Mouse (Mus musculus) heart, postnatal 0 days (tissue): ENCODE data around the gene Trmt1l.

ENCODE experiments used
- CTCF ChIP-seq: IDR thresholded peaks from 2 replicates; pipeline ENCODE4 v1.5.1; 2016; ENCODE audit warnings: antibody characterized with exemption, control low read depth, low read depth
- EP300 ChIP-seq: IDR thresholded peaks from 2 replicates; pipeline ENCODE4 v1.6.1; 2016; ENCODE audit warnings: antibody characterized with exemption, low read depth

DNA sequence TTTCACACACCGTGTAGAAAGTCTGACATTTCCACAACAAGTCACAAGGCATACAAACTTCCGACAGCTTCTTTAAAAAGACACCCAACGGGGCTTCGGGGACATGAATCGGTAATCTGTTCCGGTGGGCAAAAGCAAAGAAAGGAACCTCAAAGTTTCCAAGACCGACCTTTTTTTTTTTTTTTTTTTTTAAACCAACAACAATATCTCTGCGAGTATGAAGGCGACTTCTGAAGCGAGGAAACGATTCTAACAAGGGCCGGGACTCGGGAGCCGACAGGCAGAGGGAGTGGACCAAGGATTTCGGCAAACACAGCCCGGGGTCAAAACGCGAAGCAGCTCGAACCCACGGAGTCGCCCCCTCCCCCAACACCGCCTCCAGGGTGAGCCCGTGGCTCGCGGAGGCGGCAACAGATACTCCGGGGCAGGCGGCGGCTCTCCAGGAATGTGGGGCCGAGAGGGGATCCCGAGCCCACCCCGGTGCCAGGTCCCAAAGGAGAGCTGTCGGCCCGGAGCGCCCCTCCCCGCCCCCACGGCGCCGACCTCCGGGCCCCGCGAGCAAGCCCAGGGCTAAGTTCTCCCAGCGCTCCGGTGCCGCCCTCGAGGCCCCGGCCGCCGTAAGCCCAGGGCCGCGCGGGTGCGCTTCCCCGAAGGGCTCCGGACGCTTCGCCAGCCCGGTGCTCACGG lies 71.6 kb downstream of the Trmt1l start:
- TF ChIP-seq EP300, result no peak
- no peak for TF ChIP-seq CTCF
